Mouse (Mus musculus) mammary gland, adult 2 months (tissue): Measurements from ENCODE around the gene Mrpl19. TPM values are rescaled to one million over a fixed set of nuclear protein-coding genes. Genes with fewer than 3 reads are reported as not detected.

ENCODE experiments used
- polyA plus RNA-seq: library from polyadenylated mRNA; depleted of rRNA; stranded (reverse); fragments of >200 nt; gene quantifications from 2 replicates; pipeline ENCODE4 v1.2.3, GENCODE M21; 2012; ENCODE audit warnings: low replicate concordance; rRNA removed

The Mrpl19 gene
- polyA plus RNA-seq = 3.1 and 4.5 TPM in 2 replicates

GRCm38 (mm10) chr6:81965296-81966067 is at the start of gene Mrpl19:
Gene Mrpl19 (minus strand): TSS chr6:81965958.

GRCm38 (mm10) chr6:81923523-81924142 is 42.1 kb downstream of the Mrpl19 start, which contains the start of gene Gcfc2:
Gene Gcfc2 (plus strand): TSS chr6:81923669.

Other genes starting within 250 kb of the Mrpl19 start
- gene Gcfc2, start 42.3 kb downstream of the Mrpl19 start, polyA plus RNA-seq = 1.9 and 2.1 TPM in 2 replicates
- 2.0 and 2.1 TPM in 2 replicates for gene Eva1a, start 75.1 kb upstream of the Mrpl19 start, polyA plus RNA-seq